Comparison of ENCODE assay signal across 1 mouse cellular context in genomic region chr8:108886599-108887255, GRCm38 (mm10).
TF ChIP-seq lines count a peak whose summit lies in the region.

No protein-coding gene starts in this region.

TF ChIP-seq in MEL, 35 proteins besides CTCF, POLR2A, EP300 and RAD21 (continued from another document):
- TF ChIP-seq GABPA (IDR thresholded peaks at IDR 0.05; ENCODE audit: low read depth, low read length) (no peak), ELF1 (IDR thresholded peaks at IDR 0.05; ENCODE audit: low read depth, low read length) (no peak), CHD2 (IDR thresholded peaks at IDR 0.05; ENCODE audit: low read length) (no peak), MEF2A (IDR thresholded peaks at IDR 0.05; ENCODE audit: extremely low read depth, insufficient replicate concordance, low read depth, low read length, poor library complexity, severe bottlenecking) (no peak), MAZ (IDR thresholded peaks at IDR 0.05; ENCODE audit: low read depth, low read length) (peak; percentile 32; the same call in 1 of the 2 replicates), MAFK (IDR thresholded peaks at IDR 0.05; ENCODE audit: borderline replicate concordance, low read depth, low read length) (no peak)
